Mouse (Mus musculus) small intestine, adult 2 months (tissue): Measurements from ENCODE around the gene Dact3. TPM values are rescaled to one million over a fixed set of nuclear protein-coding genes. Genes with fewer than 3 reads are reported as not detected.

Source experiments
- H3K27ac ChIP-seq: fragments of 200-500 bp; 2 replicates; pipeline ENCODE4 v1.5.1; 2012; ENCODE audit warnings: low read depth, low read length, control low read depth, inconsistent platforms; ENCODE audit not compliant: insufficient read depth
- H3K27me3 ChIP-seq: fragments of 200-500 bp; 2 replicates; pipeline ENCODE4 v1.6.1; 2012; ENCODE audit warnings: mild to moderate bottlenecking, moderate library complexity, low read length, inconsistent platforms; ENCODE audit not compliant: control insufficient read depth, insufficient read depth
- H3K36me3 ChIP-seq: fragments of 200-500 bp; 2 replicates; pipeline ENCODE4 v1.6.1; 2012; ENCODE audit warnings: mild to moderate bottlenecking, low read length, control low read depth, inconsistent platforms; ENCODE audit not compliant: control insufficient read depth, insufficient read depth
- H3K4me1 ChIP-seq: fragments of 200-500 bp; 2 replicates; pipeline ENCODE4 v1.6.1; 2012; ENCODE audit warnings: low read length, inconsistent platforms, mixed read lengths; ENCODE audit not compliant: control insufficient read depth, insufficient read depth, insufficient read length
- H3K4me3 ChIP-seq: fragments of 200-500 bp; 2 replicates; pipeline ENCODE4 v1.5.1; 2012; ENCODE audit warnings: low read depth, mild to moderate bottlenecking, control low read depth, inconsistent platforms, low read length, moderate library complexity
- CTCF ChIP-seq: fragments of 200-500 bp; IDR thresholded peaks from 2 replicates; pipeline ENCODE4 v1.5.1; 2012; ENCODE audit warnings: low read depth, mild to moderate bottlenecking, control low read depth, inconsistent platforms, low read length, moderate library complexity, mixed read lengths; ENCODE audit not compliant: insufficient replicate concordance, insufficient read length; ENCODE audit errors: extremely low read depth
- POLR2A ChIP-seq: fragments of 200-500 bp; IDR thresholded peaks from 2 replicates; pipeline ENCODE4 v1.6.1; 2012; ENCODE audit warnings: low read depth, mild to moderate bottlenecking, control low read depth, inconsistent platforms, low read length, moderate library complexity
- WGBS: fragments of 180-500 bp; shearing (Covaris S2); methylation state at CpG from one replicate; pipeline ENCODE4 v1.1.7; 2018; 5-methylcytosine and 5-hydroxymethylcytosine counted together
- polyA plus RNA-seq: library from polyadenylated mRNA; depleted of rRNA; stranded (reverse); fragments of >200 nt; gene quantifications from 2 replicates; pipeline ENCODE4 v1.2.3, GENCODE M21; 2012

Dact3 gene
- polyA plus RNA-seq, 1 experiment = 21.6 TPM

DNA sequence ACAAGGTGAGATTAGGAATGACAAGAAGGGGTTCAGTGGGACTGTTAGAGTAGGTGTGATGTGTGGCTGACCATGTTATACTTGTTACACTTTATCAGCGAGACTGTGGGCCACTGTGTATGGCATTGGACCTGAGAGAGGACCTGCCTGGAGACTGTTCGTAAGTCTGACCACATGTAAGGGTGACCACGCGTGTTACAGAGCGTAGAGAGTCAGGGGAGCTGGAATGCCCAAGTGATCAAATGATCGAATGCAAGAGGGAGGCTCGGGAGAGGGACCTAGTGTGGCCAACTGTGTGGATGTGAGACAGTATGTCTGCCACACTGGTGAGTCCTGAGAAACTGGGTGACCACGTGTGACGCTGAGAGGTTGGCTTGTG is 17.2 kb downstream of the Dact3 start:
- TF ChIP-seq POLR2A = no peak
- TF ChIP-seq CTCF = no peak; the same call in 1 of the 2 replicates
- 46% methylated on average over 9 of the region's 9 CpGs for WGBS
- Histone ChIP-seq H3K27ac (no peak overlapping the region), H3K27me3 (peaks cover 9% of the 10 kb centered on the region), H3K4me3 (no peak overlapping the region), H3K4me1 (peaks cover 3% of the 10 kb centered on the region; the same call in 1 of the 2 replicates), H3K36me3 (no peaks in the 10 kb centered on the region)

- TF ChIP-seq POLR2A (no peak), CTCF (no peak)
- no peak overlapping the region for H3K27ac ChIP-seq
- H3K4me3 ChIP-seq = no peak overlapping the region
- no peaks in the 10 kb centered on the region for H3K36me3 ChIP-seq
- H3K4me1 ChIP-seq = peaks cover 3% of the 10 kb centered on the region; the same call in 1 of the 2 replicates
- peaks cover 9% of the 10 kb centered on the region for H3K27me3 ChIP-seq
- WGBS = 23% methylated on average over 5 of the region's 6 CpGs
Observed at GRCm38 (mm10) chr7:16893612-16894011, 18.5 kb downstream of the Dact3 start.

GRCm38 (mm10) chr7:16894279-16894678 is 19.2 kb downstream of the Dact3 start:
- Histone ChIP-seq H3K27ac (no peak overlapping the region), H3K4me1 (peaks cover 3% of the 10 kb centered on the region; the same call in 1 of the 2 replicates), H3K4me3 (no peak overlapping the region), H3K36me3 (no peaks in the 10 kb centered on the region), H3K27me3 (peaks cover 9% of the 10 kb centered on the region)
- TF ChIP-seq POLR2A (no peak), CTCF (no peak)
- WGBS = 19% methylated on average over 4 of the region's 4 CpGs

DNA sequence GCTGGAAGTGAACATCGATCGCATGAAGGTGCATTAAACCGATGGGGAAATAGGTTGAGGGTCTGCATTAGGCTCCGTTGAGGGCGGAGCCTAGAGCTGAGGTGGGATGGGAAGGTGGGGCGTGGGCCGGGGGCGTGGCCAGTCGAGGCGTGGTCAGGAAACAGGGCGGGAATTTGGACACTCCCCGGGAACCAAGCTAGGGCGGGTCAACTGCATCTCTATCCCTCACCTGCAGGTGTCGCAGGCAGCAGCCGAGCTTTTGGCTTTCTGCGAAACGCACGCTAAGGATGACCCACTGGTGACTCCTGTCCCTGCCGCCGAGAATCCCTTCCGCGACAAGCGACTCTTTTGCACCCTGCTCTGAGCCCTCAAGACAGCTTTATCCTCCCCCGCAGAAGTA is 19.9 kb downstream of the Dact3 start:
- TF ChIP-seq POLR2A = no peak
- TF ChIP-seq CTCF = peak; percentile 79
- under 1% methylated on average over 24 of the region's 24 CpGs for WGBS
- peaks cover 3% of the 10 kb centered on the region; the same call in 1 of the 2 replicates for H3K4me1 ChIP-seq
- H3K27ac ChIP-seq = no peak overlapping the region
- H3K4me3 ChIP-seq = peak overlapping the region; percentile 14; the same call in 1 of the 2 replicates
- H3K36me3 ChIP-seq = no peaks in the 10 kb centered on the region
- H3K27me3 ChIP-seq = peaks cover 9% of the 10 kb centered on the region

GRCm38 (mm10) chr7:16895511-16895910 is 20.4 kb downstream of the Dact3 start:
- peaks cover 9% of the 10 kb centered on the region for H3K27me3 ChIP-seq
- H3K36me3 ChIP-seq = no peaks in the 10 kb centered on the region
- peaks cover 3% of the 10 kb centered on the region; the same call in 1 of the 2 replicates for H3K4me1 ChIP-seq
- TF ChIP-seq POLR2A = no peak
- no peak for TF ChIP-seq CTCF
- H3K27ac ChIP-seq = no peak overlapping the region
- WGBS = 32% methylated on average over 10 of the region's 10 CpGs
- H3K4me3 ChIP-seq = no peak overlapping the region

DNA sequence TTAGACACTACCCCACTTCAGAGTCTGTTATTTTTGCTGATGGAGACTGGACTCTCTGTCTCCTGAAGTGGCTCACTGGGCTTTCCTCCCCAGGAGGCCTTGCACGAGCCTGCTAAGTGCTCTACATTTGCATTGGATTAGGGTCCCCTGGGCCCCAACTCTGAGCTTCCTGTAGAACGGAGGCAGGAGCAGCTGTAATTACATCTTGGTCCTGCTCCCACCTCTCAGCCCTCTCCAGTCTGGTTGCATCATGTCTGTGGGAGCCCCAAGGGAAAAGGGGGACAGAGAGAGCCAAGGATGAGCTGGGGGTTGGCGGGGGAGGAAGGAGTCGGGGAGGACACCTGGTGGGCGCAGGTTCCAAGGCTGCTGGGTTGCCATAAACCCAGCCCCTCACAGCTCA is 25.4 kb downstream of the Dact3 start:
- H3K4me1 ChIP-seq = no peaks in the 10 kb centered on the region
- WGBS = 46% methylated on average over 5 of the region's 5 CpGs
- H3K4me3 ChIP-seq = no peak overlapping the region
- H3K36me3 ChIP-seq = no peaks in the 10 kb centered on the region
- H3K27me3 ChIP-seq = no peaks in the 10 kb centered on the region
- no peak overlapping the region for H3K27ac ChIP-seq
- TF ChIP-seq CTCF = no peak
- TF ChIP-seq POLR2A = no peak

- Histone ChIP-seq H3K4me1 (no peaks in the 10 kb centered on the region), H3K27ac (no peak overlapping the region), H3K4me3 (no peak overlapping the region), H3K27me3 (no peaks in the 10 kb centered on the region), H3K36me3 (no peaks in the 10 kb centered on the region)
- TF ChIP-seq CTCF = no peak
- no peak for TF ChIP-seq POLR2A
- WGBS = 74% methylated on average over 2 of the region's 2 CpGs
Observed at GRCm38 (mm10) chr7:16903439-16903955, 28.4 kb downstream of the Dact3 start.

GRCm38 (mm10) chr7:16904120-16904675 is 29.1 kb downstream of the Dact3 start:
- TF ChIP-seq CTCF (no peak), POLR2A (no peak)
- Histone ChIP-seq H3K4me3 (no peak overlapping the region), H3K4me1 (no peaks in the 10 kb centered on the region; the same call in 1 of the 2 replicates), H3K27ac (no peak overlapping the region), H3K27me3 (no peaks in the 10 kb centered on the region), H3K36me3 (no peaks in the 10 kb centered on the region)
- 67% methylated on average over 9 of the region's 10 CpGs for WGBS
